Mouse (Mus musculus) right cerebral cortex, adult 2 months (tissue): ENCODE measurements around the gene Slc38a9.

Experiments used
- DNase-seq, 2 experiments: peaks; one replicate each; pipeline ENCODE4 v3.0.0; 2021 to 2022; ENCODE audit warnings: low spot score in 2 of 2

The Slc38a9 gene

GRCm38 (mm10) chr13:112660574-112661381 lies at the start of gene Slc38a9:
Slc38a9 (plus strand) TSS chr13:112660751.
- peak; percentile 93 to 97 for DNase-seq

- no peak for DNase-seq
Observed at GRCm38 (mm10) chr13:112621592-112621991, 39.0 kb upstream of the Slc38a9 start.

- no peak for DNase-seq
Observed at GRCm38 (mm10) chr13:112623656-112624055, 36.9 kb upstream of the Slc38a9 start.

GRCm38 (mm10) chr13:112624622-112625021 lies 35.9 kb upstream of the Slc38a9 start:
- no peak for DNase-seq

- no peak for DNase-seq
Observed at GRCm38 (mm10) chr13:112625566-112625965, 35.0 kb upstream of the Slc38a9 start.

- no peak for DNase-seq
Observed at GRCm38 (mm10) chr13:112635174-112635837, 25.2 kb upstream of the Slc38a9 start.

- DNase-seq, result no peak
Observed at GRCm38 (mm10) chr13:112636498-112636897, 24.1 kb upstream of the Slc38a9 start.

GRCm38 (mm10) chr13:112639111-112639510 lies 21.4 kb upstream of the Slc38a9 start:
- no peak for DNase-seq

- no peak for DNase-seq
Observed at GRCm38 (mm10) chr13:112642897-112643296, 17.7 kb upstream of the Slc38a9 start.

GRCm38 (mm10) chr13:112644996-112645395 lies 15.6 kb upstream of the Slc38a9 start:
- no peak for DNase-seq

- DNase-seq, result no peak
Observed at GRCm38 (mm10) chr13:112645529-112646186, 14.9 kb upstream of the Slc38a9 start.

- no peak for DNase-seq
Observed at GRCm38 (mm10) chr13:112651183-112651582, 9.4 kb upstream of the Slc38a9 start.

GRCm38 (mm10) chr13:112652205-112652604 lies 8.3 kb upstream of the Slc38a9 start, which contains the start of gene Ddx4:
Ddx4 (minus strand) TSS chr13:112652475.
- DNase-seq, result no peak

GRCm38 (mm10) chr13:112659986-112660573 lies 471 bp upstream of the Slc38a9 start:
- DNase-seq, result no peak

GRCm38 (mm10) chr13:112661687-112662086 lies 1.1 kb downstream of the Slc38a9 start:
- DNase-seq, result no peak

GRCm38 (mm10) chr13:112666433-112667024 lies 6.0 kb downstream of the Slc38a9 start:
- no peak for DNase-seq

GRCm38 (mm10) chr13:112667215-112667614 lies 6.7 kb downstream of the Slc38a9 start:
- DNase-seq, result no peak

GRCm38 (mm10) chr13:112671708-112672107 lies 11.2 kb downstream of the Slc38a9 start:
- DNase-seq, result no peak

- no peak for DNase-seq
Observed at GRCm38 (mm10) chr13:112672797-112673196, 12.2 kb downstream of the Slc38a9 start.

- DNase-seq, result peak; percentile 59 to 63
Observed at GRCm38 (mm10) chr13:112673899-112674447, 13.4 kb downstream of the Slc38a9 start.

- no peak for DNase-seq
Observed at GRCm38 (mm10) chr13:112678154-112678553, 17.6 kb downstream of the Slc38a9 start.
